Mouse (Mus musculus) kidney, adult 2 months (tissue): ENCODE measurements at regions not wholly inside any gene's neighbourhood (a gene's known extent, or its start where the extent isn't known, plus 50 kb on each side); places are given as distances from the start of the nearest gene placed in this dataset.

ENCODE experiments used
- CTCF ChIP-seq: fragments of 200-500 bp; conservative IDR thresholded peaks from 2 replicates; pipeline ENCODE4 v1.5.1; 2011; ENCODE audit warnings: low read depth, mild to moderate bottlenecking, control low read depth, low read length, moderate library complexity, mixed read lengths; ENCODE audit not compliant: insufficient read depth, insufficient read length
- POLR2A ChIP-seq: fragments of 200-500 bp; IDR thresholded peaks from one replicate; pipeline ENCODE4 v1.6.1; 2011; ENCODE audit warnings: low read depth, low read length, control low read depth

DNA sequence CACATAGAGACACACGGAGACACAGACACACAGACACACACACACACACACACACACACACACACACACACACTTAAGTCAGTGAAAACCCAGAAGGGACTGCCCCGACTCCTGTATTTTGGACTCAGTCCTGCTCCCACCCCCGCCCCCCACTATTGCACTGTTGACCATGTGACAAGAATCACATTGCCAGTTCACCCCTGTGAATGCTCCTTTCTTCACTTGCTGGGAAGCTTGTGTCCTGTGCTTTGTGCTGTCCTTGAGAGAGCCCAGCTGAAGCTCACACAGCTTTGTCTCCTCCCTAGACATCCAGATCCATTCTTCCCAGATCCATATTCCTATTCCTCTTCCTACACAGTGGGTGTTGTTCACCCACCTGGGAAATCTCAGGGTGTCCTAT lies 400.0 kb downstream of the Cdh26 start:
- TF ChIP-seq POLR2A (no peak), CTCF (no peak)
